Mouse (Mus musculus) megakaryocyte, embryonic 14.5 days (primary cell): Measurements from ENCODE around the gene Fahd1.

Experiments
- FLI1 ChIP-seq: IDR thresholded peaks from 2 replicates; pipeline ENCODE4 v1.6.1; 2012; ENCODE audit warnings: low read length, inconsistent platforms, mixed read lengths
- GATA1 ChIP-seq: IDR thresholded peaks from 3 replicates; pipeline ENCODE4 v1.6.1; 2012; ENCODE audit warnings: mixed read lengths, low read length, inconsistent platforms, borderline replicate concordance

DNA sequence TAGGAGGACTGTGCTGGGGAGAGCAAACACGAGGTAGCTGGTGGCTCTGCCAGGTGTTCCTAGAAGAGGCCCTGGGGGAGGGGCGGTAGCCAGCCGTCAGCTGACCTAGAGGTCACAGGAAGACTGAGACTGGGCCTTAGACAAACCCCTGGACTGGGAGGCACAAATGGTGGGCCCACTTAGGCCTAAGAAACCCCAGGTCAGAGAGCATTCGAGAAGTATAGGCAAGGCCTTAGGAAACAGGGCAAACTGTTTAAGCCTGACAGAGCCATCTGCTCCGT, 27.9 kb upstream of the Fahd1 start:
- no peak for TF ChIP-seq GATA1
- no peak for TF ChIP-seq FLI1
